Mouse (Mus musculus) kidney, adult 2 months (tissue): ENCODE results near the gene Reg3g.
"Not testable (repeated sequence)": the region's sequence is repeated elsewhere in the genome, so short reads cannot be mapped to it uniquely, and the experiment has no call there.

Source experiments
- CTCF ChIP-seq: fragments of 200-500 bp; conservative IDR thresholded peaks from 2 replicates; pipeline ENCODE4 v1.5.1; 2011; ENCODE audit warnings: low read depth, mild to moderate bottlenecking, control low read depth, low read length, moderate library complexity, mixed read lengths; ENCODE audit not compliant: insufficient read depth, insufficient read length
- POLR2A ChIP-seq: fragments of 200-500 bp; IDR thresholded peaks from one replicate; pipeline ENCODE4 v1.6.1; 2011; ENCODE audit warnings: low read depth, low read length, control low read depth

DNA sequence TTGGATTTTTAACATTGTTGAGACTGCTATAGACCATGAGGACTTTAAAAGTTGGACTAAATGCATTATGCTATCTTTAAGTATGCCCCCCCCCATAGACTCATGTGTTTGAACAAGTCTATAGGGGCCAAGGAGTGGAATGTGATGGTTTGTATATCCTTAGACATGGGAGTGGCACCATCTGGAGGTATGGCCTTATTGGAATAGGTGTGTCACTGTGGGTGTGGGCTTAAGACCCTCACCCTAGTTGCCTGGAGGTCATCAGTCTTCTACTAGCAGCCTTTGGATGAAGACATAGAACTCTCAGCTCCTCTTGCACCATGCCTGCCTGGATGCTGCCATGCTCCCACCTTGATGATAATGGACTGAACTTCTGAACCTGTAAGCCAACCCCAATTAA is 46.3 kb downstream of the Reg3g start, which contains the start of gene Reg1:
- TF ChIP-seq CTCF, POLR2A: not testable (repeated sequence)
